Mouse (Mus musculus) 3T3-L1 (cell line): ENCODE data around the gene B3gnt8.
"Not testable (repeated sequence)": the region's sequence is repeated elsewhere in the genome, so short reads cannot be mapped to it uniquely, and the experiment has no call there.

ENCODE experiments used
- DNase-seq: peaks from one replicate; pipeline ENCODE4 v3.0.0-alpha.2; 2015; ENCODE audit warnings: low read depth, low spot score

B3gnt8 gene

GRCm38 (mm10) chr7:25626509-25627430, at the start of gene B3gnt8:
Gene B3gnt8, plus strand, starts transcription at chr7:25626654.
- no peak for DNase-seq

GRCm38 (mm10) chr7:25576793-25577437, 49.5 kb upstream of the B3gnt8 start:
- not testable (repeated sequence) for DNase-seq

GRCm38 (mm10) chr7:25579441-25579840, 47.0 kb upstream of the B3gnt8 start:
- no peak for DNase-seq

- no peak for DNase-seq
These were observed 44.1 kb upstream of the B3gnt8 start for GRCm38 (mm10) chr7:25582301-25582810.

- no peak for DNase-seq
These were observed 41.8 kb upstream of the B3gnt8 start for GRCm38 (mm10) chr7:25584651-25585050.

GRCm38 (mm10) chr7:25585351-25586204, 40.9 kb upstream of the B3gnt8 start:
- no peak for DNase-seq

GRCm38 (mm10) chr7:25591226-25591625, 35.2 kb upstream of the B3gnt8 start:
- no peak for DNase-seq

GRCm38 (mm10) chr7:25593859-25594258, 32.6 kb upstream of the B3gnt8 start:
- no peak for DNase-seq

GRCm38 (mm10) chr7:25599663-25600062, 26.8 kb upstream of the B3gnt8 start:
- DNase-seq: peak; percentile 82

- DNase-seq: no peak
These were observed 25.8 kb upstream of the B3gnt8 start for GRCm38 (mm10) chr7:25600666-25601065.

- no peak for DNase-seq
These were observed 25.1 kb upstream of the B3gnt8 start for GRCm38 (mm10) chr7:25601346-25601745.

GRCm38 (mm10) chr7:25606625-25607063, 19.8 kb upstream of the B3gnt8 start:
- no peak for DNase-seq

GRCm38 (mm10) chr7:25607196-25607595, 19.3 kb upstream of the B3gnt8 start:
- no peak for DNase-seq

GRCm38 (mm10) chr7:25610056-25610455, 16.4 kb upstream of the B3gnt8 start:
- no peak for DNase-seq

GRCm38 (mm10) chr7:25611501-25611900, 15.0 kb upstream of the B3gnt8 start:
- no peak for DNase-seq

- DNase-seq: no peak
These were observed 12.4 kb upstream of the B3gnt8 start for GRCm38 (mm10) chr7:25614086-25614485.

- no peak for DNase-seq
These were observed 11.4 kb upstream of the B3gnt8 start for GRCm38 (mm10) chr7:25614831-25615705.

GRCm38 (mm10) chr7:25615706-25616011, 10.8 kb upstream of the B3gnt8 start, which contains the start of gene Erich4:
Gene Erich4, minus strand, starts transcription at chr7:25615892.
- DNase-seq: no peak

- DNase-seq: no peak
These were observed 8.9 kb upstream of the B3gnt8 start for GRCm38 (mm10) chr7:25617376-25618160.
